Mouse (Mus musculus) heart, adult 8-10 months (tissue): ENCODE measurements around the gene Rnf2. TPM values are rescaled to one million over a fixed set of nuclear protein-coding genes. Genes with fewer than 3 reads are reported as not detected.

ENCODE experiments used
- microRNA-seq: library from miRNA; unstranded; fragments of <30 nt; microRNA quantifications from one replicate; pipeline ENCODE4 v1.2.0, GENCODE M21; 2022
- total RNA-seq, 4 experiments: library from RNA; stranded (reverse); gene quantifications; 2 replicates each; pipeline ENCODE4 v1.2.4; 2022

The Rnf2 gene
- total RNA-seq, 4 experiments from 2014 or later, result 13.0 to 17.6 (median 14.7) TPM

Small RNAs within 50 kb of the gene (microRNA-seq; reads per million reads assigned to microRNA genes)
- gene Mir7682, result not detected

Other genes starting within 250 kb of the Rnf2 start
- gene Ivns1abp, start 156.5 kb downstream of the Rnf2 start, total RNA-seq, result 100 to 1,000 TPM; 828 to 896 (median 874) TPM
- 10 to 100 TPM in 3 of 4 experiments, 1 to 10 TPM in 1; 9.8 to 12.1 (median 10.7) TPM for gene Swt1, start 72.5 kb downstream of the Rnf2 start, total RNA-seq
- 10 to 100 TPM; 18.7 to 26.2 (median 22.6) TPM for gene Trmt1l, start 72.4 kb downstream of the Rnf2 start, total RNA-seq
- gene Fam129a, start 70.2 kb upstream of the Rnf2 start, total RNA-seq, result 10 to 100 TPM in 3 of 4 experiments, 1 to 10 TPM in 1; 8.8 to 16.2 (median 12.4) TPM